Comparison of ENCODE assay signal across 8 mouse cellular contexts in the genomic region with DNA sequence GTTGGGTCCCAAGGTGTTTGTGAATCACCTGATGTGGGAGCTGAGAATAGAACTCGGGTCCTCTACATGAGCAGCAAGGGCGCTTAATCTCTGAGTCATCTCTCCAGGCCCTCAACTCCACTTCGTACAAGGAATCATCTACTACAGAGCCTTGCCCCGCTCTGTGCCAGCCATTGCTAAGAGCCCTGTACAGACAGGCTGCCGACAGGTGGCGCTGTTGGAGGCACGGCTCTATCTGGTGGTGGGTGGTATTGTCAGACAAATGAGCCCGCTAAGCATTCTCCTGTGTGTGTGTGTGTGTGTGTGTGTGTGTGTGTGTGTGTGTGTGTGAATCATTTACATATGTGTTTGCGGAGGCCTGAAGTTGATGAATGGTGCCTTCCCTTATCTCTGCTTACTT. TPM values are rescaled to one million over a fixed set of nuclear protein-coding genes. Genes with fewer than 3 reads are reported as not detected.
DNase-seq lines count a peak whose midpoint lies in the region; ATAC-seq and TF ChIP-seq lines count a peak whose summit lies in the region.

No protein-coding gene starts in this region.

- H3K79me2 ChIP-seq in C2C12 (ENCODE audit: control insufficient read depth, insufficient read depth): no peaks in the 10 kb centered on the region

- 74% methylated on average over 9 of the region's 9 CpGs for WGBS in liver, postnatal 0 days (ENCODE audit: insufficient replicate concordance)
- 81% methylated on average over 9 of the region's 9 CpGs for WGBS in midbrain, embryonic 10.5 days

- no peaks in the 10 kb centered on the region for H3K79me3 ChIP-seq in C2C12 (ENCODE audit: low read depth)

- H3ac ChIP-seq in C2C12 (ENCODE audit: control insufficient read depth, insufficient read length, low read depth): no peak overlapping the region

- no peaks in the 10 kb centered on the region for H3K36me3 ChIP-seq in C2C12 (ENCODE audit: control insufficient read depth, insufficient read depth)
- H3K36me3 ChIP-seq in liver, postnatal 0 days (replicated peaks; ENCODE audit: insufficient read depth, low read length): no peaks in the 10 kb centered on the region
- no peaks in the 10 kb centered on the region for H3K36me3 ChIP-seq in midbrain, embryonic 10.5 days

- H3K27ac ChIP-seq in liver, postnatal 0 days (ENCODE audit: low read depth): no peak overlapping the region
- H3K27ac ChIP-seq in midbrain, embryonic 10.5 days (replicated peaks): no peak overlapping the region

- H3K4me1 ChIP-seq in liver, postnatal 0 days (ENCODE audit: insufficient read depth): peaks cover 1% of the 10 kb centered on the region
- H3K4me1 ChIP-seq in midbrain, embryonic 10.5 days: peaks cover 5% of the 10 kb centered on the region

- H3K4me3 ChIP-seq in C2C12 (ENCODE audit: insufficient read depth, poor library complexity, severe bottlenecking): no peak overlapping the region
- H3K4me3 ChIP-seq in liver, postnatal 0 days (ENCODE audit: low read depth, low read length): no peak overlapping the region
- H3K4me3 ChIP-seq in midbrain, embryonic 10.5 days: no peak overlapping the region

- peak; percentile 23 for DNase-seq in kidney, adult 9 months
- no peak for DNase-seq in kidney, adult 11 months
- peak; percentile 92 for DNase-seq in ES-CJ7 (ENCODE audit: low read depth, low spot score)
- DNase-seq in liver, postnatal 0 days: peak; percentile 49
- no peak for DNase-seq in layer of hippocampus, adult 8-10 months (ENCODE audit: low spot score in 2 of 2)
- no peak for DNase-seq in midbrain, embryonic 10.5 days (ENCODE audit: low spot score)
- no peak for DNase-seq in right cerebral cortex, postnatal 4 days

- H3K9ac ChIP-seq in liver, postnatal 0 days (replicated peaks): no peak overlapping the region

- no peak for TF ChIP-seq EP300 in liver, postnatal 0 days (IDR thresholded peaks at IDR 0.05; ENCODE audit: low read depth)

- TF ChIP-seq CTCF in C2C12 (IDR thresholded peaks at IDR 0.05; ENCODE audit: control insufficient read depth, insufficient read depth, insufficient read length): peak; percentile 27
- TF ChIP-seq CTCF in liver, postnatal 0 days (IDR thresholded peaks at IDR 0.05; ENCODE audit: low read depth): peak; percentile 53

- H3K4me2 ChIP-seq in liver, postnatal 0 days (ENCODE audit: low read depth, low read length): no peak overlapping the region

- no peaks in the 10 kb centered on the region for H3K9me3 ChIP-seq in liver, postnatal 0 days (ENCODE audit: low read length)
- no peaks in the 10 kb centered on the region for H3K9me3 ChIP-seq in midbrain, embryonic 10.5 days (replicated peaks)

- no peaks in the 10 kb centered on the region for H3K27me3 ChIP-seq in C2C12 (ENCODE audit: control insufficient read depth, insufficient read depth, insufficient read length)
- H3K27me3 ChIP-seq in liver, postnatal 0 days (ENCODE audit: insufficient read depth, low read length): no peaks in the 10 kb centered on the region
- no peaks in the 10 kb centered on the region for H3K27me3 ChIP-seq in midbrain, embryonic 10.5 days (ENCODE audit: low read depth, poor library complexity, severe bottlenecking)

- peak; percentile 31; the same call in 1 of the 2 replicates for ATAC-seq in liver, postnatal 0 days

TF ChIP-seq in C2C12, 6 proteins besides CTCF, POLR2A, EP300 and RAD21:
- TF ChIP-seq USF1 (IDR thresholded peaks at IDR 0.05; ENCODE audit: low read depth) (no peak), MYOG (IDR thresholded peaks at IDR 0.05; ENCODE audit: control insufficient read depth, extremely low read depth, insufficient read length) (no peak), FOSL1 (IDR thresholded peaks at IDR 0.05; ENCODE audit: insufficient read depth, low read length, poor library complexity, severe bottlenecking) (no peak), MAX (IDR thresholded peaks at IDR 0.05) (no peak), MYOD1 (IDR thresholded peaks at IDR 0.05; ENCODE audit: control insufficient read depth, insufficient read length, low read depth) (no peak), CEBPB (IDR thresholded peaks at IDR 0.05; ENCODE audit: low read depth) (no peak)

RNA-seq across cellular contexts. Expression of a gene that starts 30.9 kb away (rescaled TPM):
- 75.9 TPM for polyA plus RNA-seq in C2C12 (2012; fragmentation: generic; extraction: Trizol)
- polyA plus RNA-seq in liver, postnatal 0 days (2015; fragmentation: Nextera tagmentation; extraction: Ambion mirVana): 29.8 and 34.7 TPM in 2 replicates
- 100 to 1,000 TPM; 200 to 239 (median 224) TPM for total RNA-seq in layer of hippocampus, adult 8-10 months (2022)
- polyA plus RNA-seq in midbrain, embryonic 10.5 days (2016; fragmentation: Nextera tagmentation; extraction: Ambion mirVana): 172 and 200 TPM in 2 replicates

Comparison
In these comparisons a context has a peak if more than half of its experiments do, and no peak if none do; other contexts are left out.
1. DNase-seq: peak in kidney, adult 9 months (single experiment), ES-CJ7 (single experiment) and liver, postnatal 0 days (single experiment); none in kidney, adult 11 months (single experiment), layer of hippocampus, adult 8-10 months (0 of 2), midbrain, embryonic 10.5 days (single experiment) and right cerebral cortex, postnatal 4 days (single experiment).